Mouse (Mus musculus): Measurements from ENCODE around the gene Trmt13.

The Trmt13 gene

DNA sequence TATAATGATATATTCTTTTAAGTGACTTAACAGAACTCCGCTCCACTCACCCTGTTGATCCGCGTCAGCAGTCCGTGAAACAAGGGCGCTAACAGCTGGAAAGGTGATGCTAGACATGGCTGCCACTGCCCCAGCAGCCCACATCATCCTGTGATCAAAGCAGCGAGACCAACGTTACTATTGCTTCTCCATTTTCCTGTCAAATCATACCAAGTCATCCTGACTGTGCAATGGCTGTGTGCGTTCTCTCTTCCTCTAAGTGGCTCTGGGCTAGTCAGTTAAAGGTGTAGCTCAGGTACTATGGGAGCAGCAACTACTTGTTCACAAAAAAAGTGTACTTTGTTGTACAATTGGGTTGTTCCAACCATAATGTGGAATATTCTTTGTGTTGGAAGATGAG is 20.5 kb upstream of the Trmt13 start:
- peak in 1 of 2 experiments; percentile 11 for DNase-seq (ENCODE audit: inconsistent age in 2 of 2, low spot score in 1 of 2)

DNA sequence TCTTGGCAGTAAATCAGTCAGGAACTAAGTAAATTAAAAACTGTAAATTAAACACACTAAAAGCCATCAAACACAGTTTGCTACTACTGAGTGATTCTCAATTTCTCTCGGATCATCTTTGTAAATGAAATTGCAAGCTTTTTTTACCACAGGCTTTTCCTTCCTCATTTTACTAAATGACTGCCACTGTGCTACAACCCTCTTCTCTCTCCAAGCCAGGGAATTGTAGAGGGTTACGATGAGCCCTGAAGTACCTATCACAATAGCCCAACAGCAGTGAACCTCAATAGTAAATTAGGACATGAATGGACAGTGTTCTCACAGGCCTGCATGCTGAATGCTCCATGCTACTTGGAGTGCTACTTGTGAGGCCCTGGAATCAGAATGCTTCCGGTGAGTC is 19.7 kb upstream of the Trmt13 start:
- DNase-seq (ENCODE audit: inconsistent age in 2 of 2, low spot score in 1 of 2): no peak

DNA sequence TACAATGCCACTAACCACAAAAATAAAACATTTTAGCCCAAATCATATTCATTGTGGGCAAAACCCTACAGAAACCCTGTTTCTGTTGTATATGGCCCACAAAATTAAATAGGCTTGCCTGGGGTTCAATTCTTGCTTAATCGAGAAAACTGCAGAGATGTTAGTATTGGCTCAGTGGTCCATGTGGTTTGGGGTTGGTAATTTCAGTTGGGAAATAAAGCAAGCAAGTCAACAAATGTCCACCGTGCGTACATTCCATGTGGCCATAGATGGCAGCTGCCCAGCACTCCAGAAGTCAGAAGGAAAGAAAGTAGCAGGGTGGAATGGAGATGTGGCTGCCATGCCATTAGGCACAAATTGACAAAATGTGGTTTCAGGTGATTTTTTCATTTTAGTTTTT is 18.6 kb upstream of the Trmt13 start:
- no peak for DNase-seq (ENCODE audit: inconsistent age in 2 of 2, low spot score in 1 of 2)

GRCm38 (mm10) chr3:116631459-116631858 is 17.1 kb upstream of the Trmt13 start:
- no peak for DNase-seq (ENCODE audit: inconsistent age in 2 of 2, low spot score in 1 of 2)

- DNase-seq (ENCODE audit: inconsistent age in 2 of 2, low spot score in 1 of 2): no peak
Observed at GRCm38 (mm10) chr3:116622641-116623040, 8.3 kb upstream of the Trmt13 start.

- no peak for DNase-seq (ENCODE audit: inconsistent age in 2 of 2, low spot score in 1 of 2)
Observed at GRCm38 (mm10) chr3:116620636-116621370, 6.4 kb upstream of the Trmt13 start.

GRCm38 (mm10) chr3:116618855-116619254 is 4.5 kb upstream of the Trmt13 start:
- no peak for DNase-seq (ENCODE audit: inconsistent age in 2 of 2, low spot score in 1 of 2)

- no peak for DNase-seq (ENCODE audit: inconsistent age in 2 of 2, low spot score in 1 of 2)
Observed at GRCm38 (mm10) chr3:116615318-116616068, 1.1 kb upstream of the Trmt13 start.

- DNase-seq (ENCODE audit: inconsistent age in 2 of 2, low spot score in 1 of 2): no peak
Observed at GRCm38 (mm10) chr3:116604570-116604969, 9.8 kb downstream of the Trmt13 start.

- DNase-seq (ENCODE audit: inconsistent age in 2 of 2, low spot score in 1 of 2): no peak
Observed at GRCm38 (mm10) chr3:116601781-116602180, 12.6 kb downstream of the Trmt13 start.

GRCm38 (mm10) chr3:116601005-116601404 is 13.4 kb downstream of the Trmt13 start:
- DNase-seq (ENCODE audit: inconsistent age in 2 of 2, low spot score in 1 of 2): no peak

DNA sequence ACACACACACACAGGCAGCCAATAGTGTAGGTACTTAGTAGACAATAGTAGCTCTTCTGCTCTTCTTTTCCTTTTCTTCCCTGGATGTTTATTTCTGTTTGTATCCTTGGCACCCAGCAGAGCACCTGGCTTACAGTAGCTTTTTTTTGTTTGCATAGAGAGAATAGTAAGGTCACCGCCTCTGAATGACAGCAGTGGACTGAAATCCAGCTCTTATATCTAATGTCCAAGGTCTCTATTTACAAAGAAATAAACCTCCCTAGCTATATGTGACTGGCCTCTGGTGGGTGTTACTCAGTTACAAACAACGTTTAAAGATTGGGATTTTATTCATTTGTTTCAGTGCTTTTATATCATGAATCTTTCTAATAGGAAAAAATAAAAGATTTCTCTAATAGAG is 14.7 kb downstream of the Trmt13 start:
- DNase-seq (ENCODE audit: inconsistent age in 2 of 2, low spot score in 1 of 2): no peak

GRCm38 (mm10) chr3:116595603-116595991 is 18.8 kb downstream of the Trmt13 start:
- DNase-seq (ENCODE audit: inconsistent age in 2 of 2, low spot score in 1 of 2): no peak

DNA sequence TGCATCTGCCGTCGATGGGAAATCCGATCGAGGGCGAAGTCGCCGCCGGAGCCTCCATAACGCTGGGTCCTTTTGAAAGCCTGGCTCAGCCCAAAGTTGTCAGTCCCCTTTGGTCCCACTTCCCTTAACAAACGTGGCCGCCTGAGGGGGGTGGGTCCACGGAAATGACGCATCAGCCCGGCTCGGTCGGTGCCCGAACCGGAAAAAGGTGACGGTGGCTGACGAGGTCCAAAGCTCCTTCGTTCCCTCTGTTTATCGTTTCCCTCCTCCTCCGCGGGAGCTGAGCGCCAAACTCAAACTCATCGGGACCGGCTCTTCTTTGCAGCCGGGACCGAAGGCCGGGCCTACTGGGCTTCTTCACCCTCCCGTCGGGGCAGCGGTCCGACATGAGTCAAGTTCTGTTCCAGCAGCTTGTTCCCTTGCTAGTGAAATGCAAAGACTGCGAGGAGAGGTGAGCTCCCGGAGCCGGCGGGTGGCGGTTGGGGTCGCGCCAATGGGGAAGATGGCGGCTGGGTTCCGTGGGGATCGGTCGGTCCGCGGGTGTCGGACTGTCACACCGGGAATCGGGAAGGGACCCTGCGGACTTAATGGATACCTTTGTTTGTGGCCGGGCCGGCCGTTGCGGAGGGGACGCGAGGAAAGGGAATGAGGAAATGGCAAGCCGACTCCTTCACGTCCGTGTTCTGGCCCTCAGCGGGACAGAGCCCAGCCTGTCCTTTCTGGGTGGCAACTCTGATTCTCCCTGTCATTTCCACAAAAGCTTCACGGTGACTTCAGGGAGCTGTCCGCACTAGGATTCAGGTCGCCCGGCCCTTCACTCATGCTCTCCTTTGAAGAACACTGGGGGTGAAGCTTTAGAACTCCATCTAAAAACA is 19.4 kb downstream of the Trmt13 start, which contains the start of gene Sass6:
TSS of gene Sass6 (plus strand) at position 255 of the 875 bp plus-strand sequence.
- peak; percentile 97 to 99 for DNase-seq (ENCODE audit: inconsistent age in 2 of 2, low spot score in 1 of 2)

- no peak for DNase-seq (ENCODE audit: inconsistent age in 2 of 2, low spot score in 1 of 2)
Observed at GRCm38 (mm10) chr3:116594076-116594727, 20.2 kb downstream of the Trmt13 start.

- DNase-seq (ENCODE audit: inconsistent age in 2 of 2, low spot score in 1 of 2): no peak
Observed at GRCm38 (mm10) chr3:116582201-116582600, 32.2 kb downstream of the Trmt13 start.

DNA sequence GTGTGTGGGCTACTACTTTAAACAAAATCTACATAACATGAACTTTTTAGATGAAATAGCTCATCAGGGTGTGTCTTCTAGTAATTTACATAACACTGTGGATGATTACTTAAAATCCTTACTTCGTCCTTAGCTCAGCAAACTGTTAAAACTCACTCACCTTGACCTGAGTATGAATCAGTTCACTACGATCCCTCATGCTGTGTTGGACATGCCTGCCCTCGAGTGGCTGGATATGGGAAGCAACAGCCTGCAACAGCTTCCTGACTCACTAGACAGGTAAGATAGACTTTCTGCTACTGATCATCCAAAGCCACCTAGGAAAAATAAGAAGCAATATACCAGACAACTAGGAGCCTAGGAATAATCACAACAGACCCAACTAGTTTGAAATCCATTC is 37.1 kb downstream of the Trmt13 start:
- peak; percentile 10 to 70 for DNase-seq (ENCODE audit: inconsistent age in 2 of 2, low spot score in 1 of 2)

DNA sequence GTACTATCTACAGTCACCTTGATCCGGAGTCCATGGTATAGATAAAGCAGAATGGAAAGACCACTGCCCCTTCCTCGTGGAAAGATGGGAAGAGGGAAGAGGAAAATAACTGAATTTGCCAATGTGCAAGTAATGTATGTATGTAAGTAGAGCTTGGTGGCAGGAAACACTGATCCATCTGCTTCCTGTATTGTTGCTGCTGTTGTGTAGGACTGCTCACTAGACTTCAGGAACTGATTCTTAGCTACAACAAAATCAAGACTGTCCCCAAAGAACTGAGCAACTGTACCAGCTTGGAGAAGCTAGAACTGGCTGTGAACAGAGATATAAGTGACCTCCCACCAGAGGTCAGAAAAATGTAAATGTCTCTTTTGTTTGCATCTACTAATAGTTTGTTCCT is 43.8 kb downstream of the Trmt13 start:
- no peak for DNase-seq (ENCODE audit: inconsistent age in 2 of 2, low spot score in 1 of 2)

DNA sequence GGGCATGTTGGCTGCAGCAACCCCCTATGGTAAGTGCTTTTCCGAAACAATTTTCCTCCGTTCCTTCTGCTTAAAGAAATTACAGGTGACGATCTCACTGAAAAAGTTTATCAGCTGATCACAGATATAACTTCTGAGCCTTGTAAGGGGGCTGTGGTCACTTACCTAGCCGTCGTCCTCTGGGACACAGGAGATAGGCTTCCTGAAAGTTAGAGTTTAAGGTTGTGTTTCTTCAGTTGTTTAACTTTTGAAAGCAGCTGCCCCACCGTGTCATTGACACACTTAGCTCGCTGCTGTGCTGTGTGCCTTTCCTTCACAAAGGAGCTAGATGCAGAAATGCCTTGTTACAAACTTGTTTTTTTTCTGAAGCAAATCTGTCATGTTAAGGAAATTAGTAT is 51.3 kb downstream of the Trmt13 start:
- DNase-seq (ENCODE audit: inconsistent age in 2 of 2, low spot score in 1 of 2): no peak

DNA sequence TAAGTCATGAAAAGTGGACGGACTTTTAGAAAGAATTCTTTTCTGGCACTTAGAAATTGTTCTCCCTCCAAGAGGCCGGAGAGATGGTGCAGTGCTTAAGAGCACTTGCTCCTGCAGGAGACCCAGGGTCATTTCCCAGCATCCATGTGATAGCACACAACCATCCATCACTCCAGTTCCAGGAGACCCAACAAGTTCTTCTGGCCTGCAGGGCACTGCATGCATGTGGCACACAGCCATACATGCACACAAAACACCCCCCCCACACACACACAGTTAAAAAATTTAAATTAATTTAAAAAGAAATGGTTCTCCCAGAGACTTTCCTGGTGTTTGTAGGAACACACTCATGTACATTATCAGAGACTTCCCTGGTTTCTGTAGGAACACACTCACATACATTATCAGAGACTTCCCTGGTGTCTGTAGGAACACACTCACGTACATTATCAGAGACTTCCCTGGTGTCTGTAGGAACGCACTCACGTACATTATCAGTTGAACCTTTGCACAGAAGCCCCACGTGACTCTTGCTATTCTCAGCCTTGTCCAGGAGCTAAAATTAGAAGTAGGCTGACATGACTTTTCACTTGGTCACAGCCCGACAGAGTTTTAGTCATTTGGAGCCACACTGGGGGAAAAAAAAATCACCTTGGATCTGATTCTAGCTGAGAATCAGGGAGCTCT is 51.8 kb downstream of the Trmt13 start, which contains the start of gene Lrrc39:
TSS of gene Lrrc39 (plus strand) at position 566 of the 687 bp plus-strand sequence.
- DNase-seq (ENCODE audit: inconsistent age in 2 of 2, low spot score in 1 of 2): peak; percentile 21 to 74

Measured in adrenal gland, adult (tissue).